Mouse (Mus musculus) gastrocnemius, postnatal 14 days (tissue): ENCODE measurements around the gene Svs2. TPM values are rescaled to one million over a fixed set of nuclear protein-coding genes. Genes with fewer than 3 reads are reported as not detected.

Source experiments
- total RNA-seq, 2 experiments: library from RNA; stranded (reverse); gene quantifications; 2 replicates each; pipeline ENCODE4 v1.2.3; 2021

Gene Svs2
- total RNA-seq, 2 experiments from 2014 or later: not detected

Other genes starting within 250 kb of the Svs2 start
- 10 to 100 TPM; 52.4 to 59.3 TPM for gene Ywhab, start 243.5 kb downstream of the Svs2 start, total RNA-seq
- under 1 TPM; 0.84 TPM for gene Pabpc1l, start 213.0 kb downstream of the Svs2 start, total RNA-seq
- gene Stk4, start 168.1 kb downstream of the Svs2 start, total RNA-seq: 10 to 100 TPM; 10.0 to 10.3 TPM
- 10 to 100 TPM; 11.7 to 14.6 TPM for gene Tomm34, start 167.3 kb downstream of the Svs2 start, total RNA-seq
- gene Kcns1, start 67.4 kb downstream of the Svs2 start, total RNA-seq: 1 to 10 TPM; 1.2 to 2.8 TPM
- gene Wfdc5, start 55.7 kb downstream of the Svs2 start, total RNA-seq: under 1 TPM; 0.44 to 0.62 TPM
- gene Wfdc12, start 47.9 kb downstream of the Svs2 start, total RNA-seq: not detected
- not detected for gene Wfdc15a, start 38.3 kb downstream of the Svs2 start, total RNA-seq
- gene Wfdc15b, start 16.8 kb downstream of the Svs2 start, total RNA-seq: not detected
- not detected for gene Svs3b, start 18.2 kb upstream of the Svs2 start, total RNA-seq
- not detected for gene Svs4, start 40.0 kb upstream of the Svs2 start, total RNA-seq
- gene Svs3a, start 50.8 kb upstream of the Svs2 start, total RNA-seq: not detected
- not detected for gene Svs6, start 78.3 kb upstream of the Svs2 start, total RNA-seq
- gene Svs5, start 94.3 kb upstream of the Svs2 start, total RNA-seq: not detected
- under 1 TPM; 0.64 to 0.66 TPM for gene Slpi, start 150.6 kb upstream of the Svs2 start, total RNA-seq
- gene Rbpjl, start 164.7 kb upstream of the Svs2 start, total RNA-seq: under 1 TPM in 1 of 2 experiments, not detected in 1; 0.07 TPM
- gene Matn4, start 166.7 kb upstream of the Svs2 start, total RNA-seq: 1 to 10 TPM; 3.7 to 5.4 TPM
- gene Sdc4, start 205.4 kb upstream of the Svs2 start, total RNA-seq: 10 to 100 TPM; 45.1 to 72.6 TPM
- gene Sys1, start 218.5 kb upstream of the Svs2 start, total RNA-seq: 10 to 100 TPM; 15.0 to 15.6 TPM
- 1 to 10 TPM in 1 of 2 experiments, under 1 TPM in 1; 0.62 to 2.6 TPM for gene Gm20458, start 222.5 kb upstream of the Svs2 start, total RNA-seq
- not detected for gene Trp53tg5, start 235.3 kb upstream of the Svs2 start, total RNA-seq
- gene Dbndd2, start 247.6 kb upstream of the Svs2 start, total RNA-seq: 10 to 100 TPM; 14.6 to 20.6 TPM